In genomic region chr9:9983220-9983619, GRCm38 (mm10) we compare ENCODE assay signal across 24 mouse cellular contexts.
"Had no signal": no experiment of that assay in that cellular context is flagged by ENCODE, and none has a peak within 500 bp of the region (broad histone marks: within the 10 kb centered on the region; RNA-seq: fewer than 3 reads in every experiment).

No protein-coding gene starts in this region.

- ATAC-seq: forebrain, postnatal 0 days; hindbrain, postnatal 0 days; intestine, embryonic 16.5 days; liver, embryonic 12.5 days had no signal

- H3K27ac ChIP-seq: heart, adult 2 months; heart, embryonic 13.5 days; heart, embryonic 15.5 days; hindbrain, embryonic 13.5 days; hindbrain, embryonic 15.5 days; hindbrain, postnatal 0 days; limb, embryonic 13.5 days; limb, embryonic 15.5 days; liver, embryonic 12.5 days; liver, embryonic 14.5 days had no signal

- H3K4me2 ChIP-seq: heart, embryonic 11.5 days; heart, embryonic 13.5 days; heart, embryonic 15.5 days; hindbrain, embryonic 13.5 days; hindbrain, embryonic 15.5 days; limb, embryonic 13.5 days; limb, embryonic 15.5 days; liver, embryonic 12.5 days had no signal

- H3K27me3 ChIP-seq: heart, embryonic 13.5 days; heart, embryonic 15.5 days; hindbrain, embryonic 13.5 days; hindbrain, embryonic 15.5 days; limb, embryonic 13.5 days; limb, embryonic 15.5 days; liver, embryonic 12.5 days had no signal

- H3K36me3 ChIP-seq: heart, embryonic 13.5 days; heart, embryonic 15.5 days; hindbrain, embryonic 13.5 days; hindbrain, embryonic 15.5 days; limb, embryonic 13.5 days; limb, embryonic 15.5 days; liver, embryonic 12.5 days had no signal

- H3K4me1 ChIP-seq: heart, embryonic 13.5 days; heart, embryonic 15.5 days; hindbrain, embryonic 13.5 days; hindbrain, embryonic 15.5 days; limb, embryonic 13.5 days; limb, embryonic 15.5 days; liver, embryonic 12.5 days had no signal

- H3K9me3 ChIP-seq: heart, embryonic 13.5 days; heart, embryonic 15.5 days; hindbrain, embryonic 13.5 days; hindbrain, embryonic 15.5 days; limb, embryonic 13.5 days; limb, embryonic 15.5 days; liver, embryonic 12.5 days had no signal

- H3K4me3 ChIP-seq: heart, adult 2 months; heart, embryonic 13.5 days; heart, embryonic 15.5 days; hindbrain, embryonic 13.5 days; hindbrain, embryonic 15.5 days; limb, embryonic 13.5 days; limb, embryonic 15.5 days; liver, embryonic 12.5 days had no signal

- H3K9ac ChIP-seq: forebrain, postnatal 0 days; heart, embryonic 13.5 days; heart, embryonic 15.5 days; hindbrain, embryonic 13.5 days; hindbrain, embryonic 15.5 days; limb, embryonic 13.5 days; limb, embryonic 15.5 days; liver, embryonic 12.5 days; liver, embryonic 14.5 days had no signal

- DNase-seq: forebrain, postnatal 0 days; gastrocnemius, postnatal 14 days; gastrocnemius, postnatal 36 days; heart, adult 11 months; heart, adult 2 months; heart, postnatal 14 days; heart, postnatal 36 days; kidney, adult 11 months; kidney, adult 2 months; kidney, postnatal 10 days; layer of hippocampus, adult 9-11 months; layer of hippocampus, postnatal 36 days; left cerebral cortex, postnatal 4 days had no signal
